Mouse (Mus musculus): ENCODE data around the gene Ank3.

- no peak for TF ChIP-seq EP300 (IDR thresholded peaks at IDR 0.05; ENCODE audit: low read depth)
- no peak for TF ChIP-seq CTCF (IDR thresholded peaks at IDR 0.05; ENCODE audit: low read depth)
These were observed 387.1 kb downstream of the Ank3 start for GRCm38 (mm10) chr10:69785692-69786091.
